Mouse (Mus musculus) thymus, postnatal 0 days (tissue): ENCODE measurements around the gene Sestd1. TPM values are rescaled to one million over a fixed set of nuclear protein-coding genes. Genes with fewer than 3 reads are reported as not detected.

Experiments used
- DNase-seq: peaks from one replicate; pipeline ENCODE4 v3.0.0-alpha.2; 2015; ENCODE audit warnings: low spot score
- polyA plus RNA-seq: library from polyadenylated mRNA; unstranded; fragments of >200 nt; fragmentation: Nextera tagmentation; extraction: Ambion mirVana; gene quantifications from 2 replicates; pipeline ENCODE4 v1.2.1, GENCODE M21; 2015

Gene Sestd1
- polyA plus RNA-seq, 1 experiment from 2014 or later: 11.0 TPM

- no peak for DNase-seq
Observed at GRCm38 (mm10) chr2:77174313-77174712, 106.1 kb downstream of the Sestd1 start.

- no peak for DNase-seq
Observed at GRCm38 (mm10) chr2:77173821-77174220, 106.6 kb downstream of the Sestd1 start.

GRCm38 (mm10) chr2:77173366-77173765 lies 107.0 kb downstream of the Sestd1 start:
- no peak for DNase-seq

- no peak for DNase-seq
Observed at GRCm38 (mm10) chr2:77172241-77172671, 108.1 kb downstream of the Sestd1 start.

GRCm38 (mm10) chr2:77171444-77172240 lies 108.8 kb downstream of the Sestd1 start:
- no peak for DNase-seq

GRCm38 (mm10) chr2:77170633-77171105 lies 109.7 kb downstream of the Sestd1 start, which contains the start of gene Ccdc141:
Gene Ccdc141, minus strand, starts transcription at chr2:77170636.
- no peak for DNase-seq

GRCm38 (mm10) chr2:77169916-77170632 lies 110.3 kb downstream of the Sestd1 start:
- peak; percentile 48 for DNase-seq

- DNase-seq: no peak
Observed at GRCm38 (mm10) chr2:77169218-77169617, 111.2 kb downstream of the Sestd1 start.

GRCm38 (mm10) chr2:77168781-77169180 lies 111.6 kb downstream of the Sestd1 start:
- DNase-seq: no peak

- no peak for DNase-seq
Observed at GRCm38 (mm10) chr2:77168081-77168685, 112.2 kb downstream of the Sestd1 start.

GRCm38 (mm10) chr2:77166366-77166765 lies 114.0 kb downstream of the Sestd1 start:
- no peak for DNase-seq

GRCm38 (mm10) chr2:77164662-77165061 lies 115.7 kb downstream of the Sestd1 start:
- DNase-seq: no peak

GRCm38 (mm10) chr2:77163381-77163780 lies 117.0 kb downstream of the Sestd1 start:
- no peak for DNase-seq

- DNase-seq: no peak
Observed at GRCm38 (mm10) chr2:77162135-77162534, 118.3 kb downstream of the Sestd1 start.

- DNase-seq: no peak
Observed at GRCm38 (mm10) chr2:77157546-77157945, 122.8 kb downstream of the Sestd1 start.

- no peak for DNase-seq
Observed at GRCm38 (mm10) chr2:77154080-77154479, 126.3 kb downstream of the Sestd1 start.

GRCm38 (mm10) chr2:77151255-77151654 lies 129.1 kb downstream of the Sestd1 start:
- no peak for DNase-seq

GRCm38 (mm10) chr2:77149576-77149975 lies 130.8 kb downstream of the Sestd1 start:
- no peak for DNase-seq

GRCm38 (mm10) chr2:77148215-77148614 lies 132.2 kb downstream of the Sestd1 start:
- peak; percentile 7 for DNase-seq

- DNase-seq: no peak
Observed at GRCm38 (mm10) chr2:77146968-77147367, 133.4 kb downstream of the Sestd1 start.

GRCm38 (mm10) chr2:77146291-77146690 lies 134.1 kb downstream of the Sestd1 start:
- no peak for DNase-seq

- DNase-seq: no peak
Observed at GRCm38 (mm10) chr2:77143536-77143935, 136.9 kb downstream of the Sestd1 start.
